Mouse (Mus musculus) midbrain, embryonic 10.5 days (tissue): ENCODE results near the gene Sdr9c7. TPM values are rescaled to one million over a fixed set of nuclear protein-coding genes. Genes with fewer than 3 reads are reported as not detected.

Source experiments
- DNase-seq: peaks from one replicate; pipeline ENCODE4 v3.0.0-alpha.2; 2017; ENCODE audit warnings: low spot score
- H3K27ac ChIP-seq: fragments of 300-500 bp; sonication (generic); replicated peaks from 2 replicates; pipeline ENCODE4 v1.5.1; 2016; ENCODE audit warnings: mild to moderate bottlenecking
- H3K27me3 ChIP-seq: fragments of 300-500 bp; sonication (generic); 2 replicates; pipeline ENCODE4 v1.6.1; 2016; ENCODE audit warnings: low read depth, mild to moderate bottlenecking; ENCODE audit not compliant: poor library complexity, severe bottlenecking
- H3K36me3 ChIP-seq: fragments of 300-500 bp; sonication (generic); 2 replicates; pipeline ENCODE4 v1.6.1; 2016; ENCODE audit warnings: mild to moderate bottlenecking, moderate library complexity
- H3K4me1 ChIP-seq: fragments of 300-500 bp; sonication (generic); 2 replicates; pipeline ENCODE4 v1.6.1; 2016
- H3K4me3 ChIP-seq: fragments of 300-500 bp; sonication (generic); 2 replicates; pipeline ENCODE4 v1.5.1; 2016; ENCODE audit warnings: mild to moderate bottlenecking, moderate library complexity
- H3K9me3 ChIP-seq: fragments of 300-500 bp; sonication (generic); replicated peaks from 2 replicates; pipeline ENCODE4 v1.6.1; 2016; ENCODE audit warnings: mild to moderate bottlenecking
- WGBS: fragments of 180-500 bp; shearing (Covaris S2); methylation state at CpG from one replicate; pipeline ENCODE4 v1.1.7; 2016; 5-methylcytosine and 5-hydroxymethylcytosine counted together
- polyA plus RNA-seq: library from polyadenylated mRNA; unstranded; fragments of >200 nt; fragmentation: Nextera tagmentation; extraction: Ambion mirVana; gene quantifications from 2 replicates; pipeline ENCODE4 v1.2.1, GENCODE M21; 2016

Sdr9c7 gene
- polyA plus RNA-seq, 1 experiment from 2014 or later: not detected

DNA sequence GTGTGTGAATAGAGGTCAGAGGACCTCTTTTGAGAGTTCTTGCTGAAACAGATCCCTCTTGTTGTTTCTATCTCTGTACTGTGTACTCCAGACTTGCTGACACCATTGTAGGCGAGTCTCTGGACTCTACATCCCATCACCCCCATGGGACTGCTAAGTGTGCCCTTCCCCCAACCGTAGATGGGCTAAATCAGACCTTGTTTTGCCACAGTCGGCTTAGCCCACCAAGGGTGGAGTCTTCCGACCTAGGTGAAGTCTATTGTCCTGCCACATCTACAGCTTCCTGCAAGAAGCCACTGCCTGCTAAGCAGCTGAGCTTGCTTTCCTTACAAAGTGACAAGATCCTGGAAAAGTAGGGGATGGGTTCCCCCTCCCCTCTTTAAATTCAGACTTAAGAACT lies 53.5 kb downstream of the Sdr9c7 start:
- Histone ChIP-seq H3K4me1 (no peaks in the 10 kb centered on the region), H3K9me3 (no peaks in the 10 kb centered on the region), H3K27ac (no peak overlapping the region), H3K4me3 (no peak overlapping the region), H3K36me3 (no peaks in the 10 kb centered on the region), H3K27me3 (no peaks in the 10 kb centered on the region)
- no peak for DNase-seq
- WGBS: 84% methylated on average over 4 of the region's 4 CpGs

DNA sequence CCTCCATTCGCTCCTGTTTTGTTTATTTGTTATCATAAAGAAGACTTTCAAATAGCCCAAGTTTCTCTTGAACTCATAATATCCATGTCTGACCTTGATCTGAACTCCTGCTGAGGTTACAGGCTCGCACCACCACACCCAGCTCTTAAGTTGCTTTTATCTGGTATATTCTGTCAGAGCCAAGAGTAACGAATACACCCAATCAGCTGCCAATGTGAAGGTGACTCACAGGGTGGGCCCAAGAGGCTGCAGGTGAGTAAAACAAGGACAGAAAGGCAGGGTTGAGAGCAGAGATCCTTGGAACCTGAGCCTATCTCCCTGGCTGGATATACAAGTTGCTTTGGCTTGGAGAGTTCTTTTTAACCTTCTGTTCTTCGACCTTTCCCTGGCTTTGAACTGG lies 56.7 kb downstream of the Sdr9c7 start:
- no peak overlapping the region for H3K4me3 ChIP-seq
- no peak overlapping the region for H3K27ac ChIP-seq
- DNase-seq: no peak
- no peaks in the 10 kb centered on the region for H3K27me3 ChIP-seq
- 79% methylated on average over 4 of the region's 4 CpGs for WGBS
- H3K36me3 ChIP-seq: no peaks in the 10 kb centered on the region
- no peaks in the 10 kb centered on the region for H3K4me1 ChIP-seq
- no peaks in the 10 kb centered on the region for H3K9me3 ChIP-seq

DNA sequence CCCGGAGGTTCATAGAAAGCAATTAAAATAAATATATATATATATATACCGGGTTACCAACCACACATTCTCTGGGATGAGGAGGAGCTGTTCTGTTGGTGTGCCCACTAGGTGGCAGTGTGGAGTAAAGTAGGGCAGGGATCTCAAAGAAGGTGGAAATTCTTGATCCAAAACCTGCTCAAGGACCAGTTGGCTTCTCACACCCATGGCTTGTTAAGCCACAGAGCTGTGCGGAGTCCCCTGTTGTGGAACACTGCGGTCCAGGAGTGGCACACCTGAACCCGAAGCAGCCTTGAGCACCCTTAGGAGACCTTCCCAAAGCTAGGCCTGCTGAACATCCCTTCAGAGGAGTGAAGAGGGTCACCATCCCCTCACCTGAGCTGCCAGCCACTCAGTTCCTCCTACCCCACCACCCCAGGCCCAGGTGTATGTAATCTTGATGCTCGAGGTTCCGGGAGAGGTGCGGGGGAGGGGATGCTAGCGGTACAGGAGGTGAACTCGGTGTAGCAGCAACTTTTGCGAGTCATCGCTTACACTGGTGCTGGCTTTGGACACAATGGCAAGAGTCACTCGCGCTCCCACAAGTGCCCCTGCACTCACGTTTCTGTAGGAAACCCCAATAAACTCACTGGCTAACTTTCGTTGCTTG lies 58.0 kb downstream of the Sdr9c7 start:
- peak; percentile 66 for DNase-seq
- Histone ChIP-seq H3K27me3 (no peaks in the 10 kb centered on the region), H3K36me3 (no peaks in the 10 kb centered on the region), H3K9me3 (no peaks in the 10 kb centered on the region), H3K4me1 (no peaks in the 10 kb centered on the region), H3K27ac (no peak overlapping the region), H3K4me3 (no peak overlapping the region)
- WGBS: 63% methylated on average over 16 of the region's 16 CpGs

DNA sequence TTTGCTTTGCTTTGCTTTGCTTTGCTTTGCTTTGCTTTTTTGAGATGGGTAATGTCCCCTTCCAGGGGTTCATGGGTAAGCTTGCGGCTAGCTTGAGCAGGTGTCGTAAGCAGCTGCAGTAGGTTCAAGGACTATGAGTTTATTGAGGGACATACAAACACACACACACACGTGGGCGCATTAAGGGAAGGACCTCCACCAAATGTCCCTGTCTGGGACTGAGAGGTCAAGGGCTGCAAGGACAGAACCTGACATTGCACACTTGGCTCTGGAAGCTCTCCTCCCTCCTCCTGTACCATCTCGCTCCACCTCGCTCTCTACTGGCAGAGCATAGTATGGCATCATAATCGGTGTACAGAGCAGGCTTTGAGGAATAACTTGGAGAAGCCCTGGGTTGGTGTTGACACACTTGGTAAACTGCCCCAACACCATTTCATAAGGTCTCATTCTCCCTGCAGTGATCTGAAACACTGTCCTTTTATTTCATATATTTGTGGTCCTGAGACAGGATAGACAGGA lies 60.9 kb downstream of the Sdr9c7 start:
- DNase-seq: no peak
- Histone ChIP-seq H3K4me1 (no peaks in the 10 kb centered on the region), H3K27me3 (no peaks in the 10 kb centered on the region), H3K9me3 (no peaks in the 10 kb centered on the region), H3K36me3 (no peaks in the 10 kb centered on the region), H3K4me3 (no peak overlapping the region), H3K27ac (no peak overlapping the region)
- WGBS: 93% methylated on average over 7 of the region's 7 CpGs

Other genes with a start within 250 kb of the Sdr9c7 start
- gene Nemp1, start 231.6 kb upstream of the Sdr9c7 start, polyA plus RNA-seq: 9.0 TPM in 2 replicates
- 3.9 and 4.4 TPM in 2 replicates for gene Nab2, start 229.9 kb upstream of the Sdr9c7 start, polyA plus RNA-seq
- gene Myo1a, start 193.3 kb upstream of the Sdr9c7 start, polyA plus RNA-seq: 0.41 and 0.69 TPM in 2 replicates
- not detected in 2 replicates for gene Tac2, start 174.0 kb upstream of the Sdr9c7 start, polyA plus RNA-seq
- 4.3 and 4.7 TPM in 2 replicates for gene Zbtb39, start 159.0 kb upstream of the Sdr9c7 start, polyA plus RNA-seq
- gene Gpr182, start 146.8 kb upstream of the Sdr9c7 start, polyA plus RNA-seq: 0.32 and 0.40 TPM in 2 replicates
- 0.02 and 0.04 TPM in 2 replicates for gene Rdh1, start 138.8 kb upstream of the Sdr9c7 start, polyA plus RNA-seq
- gene Rdh16f1, start 138.7 kb upstream of the Sdr9c7 start, polyA plus RNA-seq: not detected in 2 replicates
- gene Rdh9, start 122.1 kb upstream of the Sdr9c7 start, polyA plus RNA-seq: 0.11 and 0.12 TPM in 2 replicates
- gene Rdh16, start 97.4 kb upstream of the Sdr9c7 start, polyA plus RNA-seq: not detected in 2 replicates
- gene Rdh19, start 48.6 kb upstream of the Sdr9c7 start, polyA plus RNA-seq: not detected in 2 replicates
- gene Rdh16f2, start 32.0 kb upstream of the Sdr9c7 start, polyA plus RNA-seq: not detected in 2 replicates
- gene Rdh7, start 9.7 kb upstream of the Sdr9c7 start, polyA plus RNA-seq: not detected in 2 replicates
- not detected in 2 replicates for gene Hsd17b6, start 109.1 kb downstream of the Sdr9c7 start, polyA plus RNA-seq
- gene Prim1, start 116.7 kb downstream of the Sdr9c7 start, polyA plus RNA-seq: 105 and 114 TPM in 2 replicates
- gene Naca, start 137.1 kb downstream of the Sdr9c7 start, polyA plus RNA-seq: 814 and 925 TPM in 2 replicates
- 669 and 729 TPM in 2 replicates for gene Ptges3, start 160.4 kb downstream of the Sdr9c7 start, polyA plus RNA-seq
- 2,205 and 2,316 TPM in 2 replicates for gene Atp5b, start 184.8 kb downstream of the Sdr9c7 start, polyA plus RNA-seq
- gene Baz2a, start 193.1 kb downstream of the Sdr9c7 start, polyA plus RNA-seq: 14.3 and 16.7 TPM in 2 replicates